Mouse (Mus musculus): Measurements from ENCODE around the gene Spag9. TPM values are rescaled to one million over a fixed set of nuclear protein-coding genes. Genes with fewer than 3 reads are reported as not detected.

Spag9 gene
- total and polyA plus RNA-seq, 3 experiments, result 23.9 to 155 (median 131) TPM

- DNase-seq, result no peak
- H3K9ac ChIP-seq (ENCODE audit: low read depth, low read length), result no peak overlapping the region
- no peaks in the 10 kb centered on the region for H3K4me1 ChIP-seq (ENCODE audit: control insufficient read depth, insufficient read depth, low read length)
- 88% methylated on average over 6 of the region's 6 CpGs for WGBS
- intact Hi-C loops (cut with DNase I), result no loop called here
- TF ChIP-seq CTCF (IDR thresholded peaks at IDR 0.05) (no peak), EP300 (IDR thresholded peaks at IDR 0.05; ENCODE audit: insufficient read depth, low read depth, low read length) (no peak), POLR2A (IDR thresholded peaks at IDR 0.05; ENCODE audit: insufficient read depth, low read depth, low read length) (no peak)
- no peaks in the 10 kb centered on the region for H3K79me2 ChIP-seq (replicated peaks; ENCODE audit: control insufficient read depth, insufficient read depth, low read length)
- peaks cover 7% of the 10 kb centered on the region for H3K36me3 ChIP-seq (ENCODE audit: control insufficient read depth, insufficient read depth, low read length)
- no peaks in the 10 kb centered on the region for H3K27me3 ChIP-seq (ENCODE audit: control insufficient read depth, insufficient read depth, low read length)
- H3K27ac ChIP-seq, result no peak overlapping the region
- H3K4me3 ChIP-seq, result no peak overlapping the region
Measured at GRCm38 (mm10) chr11:94117836-94118235, 121.9 kb downstream of the Spag9 start.

GRCm38 (mm10) chr11:94118612-94119011 is 122.7 kb downstream of the Spag9 start:
- H3K9ac ChIP-seq (ENCODE audit: low read depth, low read length), result no peak overlapping the region
- H3K4me1 ChIP-seq (ENCODE audit: control insufficient read depth, insufficient read depth, low read length), result no peaks in the 10 kb centered on the region
- no peak overlapping the region for H3K4me3 ChIP-seq
- no peaks in the 10 kb centered on the region for H3K27me3 ChIP-seq (ENCODE audit: control insufficient read depth, insufficient read depth, low read length)
- DNase-seq, result no peak
- no peaks in the 10 kb centered on the region for H3K79me2 ChIP-seq (replicated peaks; ENCODE audit: control insufficient read depth, insufficient read depth, low read length)
- H3K27ac ChIP-seq, result no peak overlapping the region
- peaks cover 5% of the 10 kb centered on the region for H3K36me3 ChIP-seq (ENCODE audit: control insufficient read depth, insufficient read depth, low read length)
- no peak for TF ChIP-seq CTCF (IDR thresholded peaks at IDR 0.05)
- no peak for TF ChIP-seq POLR2A (IDR thresholded peaks at IDR 0.05; ENCODE audit: insufficient read depth, low read depth, low read length)
- TF ChIP-seq EP300 (IDR thresholded peaks at IDR 0.05; ENCODE audit: insufficient read depth, low read depth, low read length), result no peak
- intact Hi-C loops (cut with DNase I), result no loop called here

GRCm38 (mm10) chr11:94120690-94121089 is 124.8 kb downstream of the Spag9 start:
- H3K36me3 ChIP-seq (ENCODE audit: control insufficient read depth, insufficient read depth, low read length), result peaks cover 3% of the 10 kb centered on the region
- no peaks in the 10 kb centered on the region for H3K27me3 ChIP-seq (ENCODE audit: control insufficient read depth, insufficient read depth, low read length)
- no peak overlapping the region for H3K4me3 ChIP-seq
- whole genome bisulfite sequencing, result 89% methylated on average over 3 of the region's 3 CpGs
- intact Hi-C loops (cut with DNase I), result no loop called here
- TF ChIP-seq EP300 (IDR thresholded peaks at IDR 0.05; ENCODE audit: insufficient read depth, low read depth, low read length) (no peak), CTCF (IDR thresholded peaks at IDR 0.05) (no peak), POLR2A (IDR thresholded peaks at IDR 0.05; ENCODE audit: insufficient read depth, low read depth, low read length) (no peak)
- no peaks in the 10 kb centered on the region for H3K4me1 ChIP-seq (ENCODE audit: control insufficient read depth, insufficient read depth, low read length)
- no peaks in the 10 kb centered on the region for H3K79me2 ChIP-seq (replicated peaks; ENCODE audit: control insufficient read depth, insufficient read depth, low read length)
- H3K27ac ChIP-seq, result no peak overlapping the region
- no peak overlapping the region for H3K9ac ChIP-seq (ENCODE audit: low read depth, low read length)
- no peak for DNase-seq

- Histone ChIP-seq H3K27me3 (ENCODE audit: control insufficient read depth, insufficient read depth, low read length) (no peaks in the 10 kb centered on the region), H3K79me2 (replicated peaks; ENCODE audit: control insufficient read depth, insufficient read depth, low read length) (no peaks in the 10 kb centered on the region), H3K4me1 (ENCODE audit: control insufficient read depth, insufficient read depth, low read length) (no peaks in the 10 kb centered on the region), H3K4me3 (no peak overlapping the region), H3K27ac (no peak overlapping the region), H3K9ac (ENCODE audit: low read depth, low read length) (no peak overlapping the region), H3K36me3 (ENCODE audit: control insufficient read depth, insufficient read depth, low read length) (peaks cover 3% of the 10 kb centered on the region)
- 95% methylated on average over 10 of the region's 10 CpGs for WGBS
- no peak for DNase-seq
- TF ChIP-seq EP300 (IDR thresholded peaks at IDR 0.05; ENCODE audit: insufficient read depth, low read depth, low read length) (no peak), POLR2A (IDR thresholded peaks at IDR 0.05; ENCODE audit: insufficient read depth, low read depth, low read length) (no peak), CTCF (IDR thresholded peaks at IDR 0.05) (no peak)
- intact Hi-C loops (cut with DNase I), result no loop called here
Measured at GRCm38 (mm10) chr11:94121501-94121900, 125.6 kb downstream of the Spag9 start.

GRCm38 (mm10) chr11:94122341-94123030 is 126.6 kb downstream of the Spag9 start:
- no peak overlapping the region for H3K4me3 ChIP-seq
- intact Hi-C loops (cut with DNase I), result no loop called here
- no peak for DNase-seq
- no peaks in the 10 kb centered on the region for H3K79me2 ChIP-seq (replicated peaks; ENCODE audit: control insufficient read depth, insufficient read depth, low read length)
- no peaks in the 10 kb centered on the region for H3K4me1 ChIP-seq (ENCODE audit: control insufficient read depth, insufficient read depth, low read length)
- no peak overlapping the region for H3K27ac ChIP-seq
- H3K27me3 ChIP-seq (ENCODE audit: control insufficient read depth, insufficient read depth, low read length), result no peaks in the 10 kb centered on the region
- WGBS, result 92% methylated on average over 9 of the region's 9 CpGs
- no peak overlapping the region for H3K9ac ChIP-seq (ENCODE audit: low read depth, low read length)
- peaks cover 3% of the 10 kb centered on the region for H3K36me3 ChIP-seq (ENCODE audit: control insufficient read depth, insufficient read depth, low read length)
- TF ChIP-seq CTCF (IDR thresholded peaks at IDR 0.05) (no peak), EP300 (IDR thresholded peaks at IDR 0.05; ENCODE audit: insufficient read depth, low read depth, low read length) (no peak), POLR2A (IDR thresholded peaks at IDR 0.05; ENCODE audit: insufficient read depth, low read depth, low read length) (no peak)

- intact Hi-C loops (cut with DNase I), result no loop called here
- H3K36me3 ChIP-seq (ENCODE audit: control insufficient read depth, insufficient read depth, low read length), result no peaks in the 10 kb centered on the region; the same call in 1 of the 2 replicates
- WGBS, result 85% methylated on average over 9 of the region's 9 CpGs
- H3K9ac ChIP-seq (ENCODE audit: low read depth, low read length), result no peak overlapping the region
- H3K27me3 ChIP-seq (ENCODE audit: control insufficient read depth, insufficient read depth, low read length), result no peaks in the 10 kb centered on the region
- H3K27ac ChIP-seq, result no peak overlapping the region
- H3K79me2 ChIP-seq (replicated peaks; ENCODE audit: control insufficient read depth, insufficient read depth, low read length), result no peaks in the 10 kb centered on the region
- DNase-seq, result no peak
- TF ChIP-seq POLR2A (IDR thresholded peaks at IDR 0.05; ENCODE audit: insufficient read depth, low read depth, low read length), result no peak
- no peak for TF ChIP-seq EP300 (IDR thresholded peaks at IDR 0.05; ENCODE audit: insufficient read depth, low read depth, low read length)
- TF ChIP-seq CTCF (IDR thresholded peaks at IDR 0.05), result no peak
- no peak overlapping the region for H3K4me3 ChIP-seq
- H3K4me1 ChIP-seq (ENCODE audit: control insufficient read depth, insufficient read depth, low read length), result peaks cover 3% of the 10 kb centered on the region
Measured at GRCm38 (mm10) chr11:94126701-94127100, 130.8 kb downstream of the Spag9 start.

Measured in heart, adult 2 months (tissue).